Mouse (Mus musculus) gastrocnemius, adult 18-20 months (tissue): ENCODE data around the gene Zdhhc1. TPM values are rescaled to one million over a fixed set of nuclear protein-coding genes. Genes with fewer than 3 reads are reported as not detected.
A peak's percentile ranks its signal among the peaks of the same experiment; 100 is the strongest.

ENCODE experiments used
- DNase-seq: peaks from one replicate; pipeline ENCODE4 v3.0.0; 2021; ENCODE audit warnings: low spot score
- total RNA-seq, 2 experiments: library from RNA; stranded (reverse); gene quantifications; 2 replicates each; pipeline ENCODE4 v1.2.3; 2021

Gene Zdhhc1
- total RNA-seq, 2 experiments from 2014 or later: 10.3 to 11.6 TPM

GRCm38 (mm10) chr8:105481013-105481412 is 15.7 kb downstream of the Zdhhc1 start:
- DNase-seq: no peak

- DNase-seq: no peak
Observed at GRCm38 (mm10) chr8:105477792-105478191, 18.9 kb downstream of the Zdhhc1 start.

- DNase-seq: peak; percentile 65
Observed at GRCm38 (mm10) chr8:105476628-105477413, 19.9 kb downstream of the Zdhhc1 start.

GRCm38 (mm10) chr8:105476161-105476560 is 20.5 kb downstream of the Zdhhc1 start:
- DNase-seq: no peak

GRCm38 (mm10) chr8:105475742-105476141 is 21.0 kb downstream of the Zdhhc1 start:
- no peak for DNase-seq

GRCm38 (mm10) chr8:105475254-105475653 is 21.4 kb downstream of the Zdhhc1 start:
- peak; percentile 69 for DNase-seq

GRCm38 (mm10) chr8:105474680-105475079 is 22.0 kb downstream of the Zdhhc1 start:
- DNase-seq: no peak

GRCm38 (mm10) chr8:105473816-105474606 is 22.7 kb downstream of the Zdhhc1 start:
- peak; percentile 68 for DNase-seq

- no peak for DNase-seq
Observed at GRCm38 (mm10) chr8:105472983-105473382, 23.7 kb downstream of the Zdhhc1 start.

GRCm38 (mm10) chr8:105472414-105472932 is 24.2 kb downstream of the Zdhhc1 start:
- DNase-seq: no peak

- DNase-seq: peak; percentile 98
Observed at GRCm38 (mm10) chr8:105471314-105472015, 25.2 kb downstream of the Zdhhc1 start, which contains the start of gene Tppp3. Gene Tppp3, minus strand, starts transcription at chr8:105471526.

GRCm38 (mm10) chr8:105470681-105471313 is 25.9 kb downstream of the Zdhhc1 start:
- no peak for DNase-seq

GRCm38 (mm10) chr8:105470262-105470661 is 26.4 kb downstream of the Zdhhc1 start:
- no peak for DNase-seq

- DNase-seq: no peak
Observed at GRCm38 (mm10) chr8:105469816-105470215, 26.9 kb downstream of the Zdhhc1 start.

GRCm38 (mm10) chr8:105469041-105469695 is 27.5 kb downstream of the Zdhhc1 start:
- peak; percentile 72 for DNase-seq

- DNase-seq: no peak
Observed at GRCm38 (mm10) chr8:105468002-105468720, 28.5 kb downstream of the Zdhhc1 start.

GRCm38 (mm10) chr8:105467396-105467985 is 29.2 kb downstream of the Zdhhc1 start:
- no peak for DNase-seq

- DNase-seq: no peak
Observed at GRCm38 (mm10) chr8:105466700-105467291, 29.9 kb downstream of the Zdhhc1 start.

GRCm38 (mm10) chr8:105466246-105466645 is 30.5 kb downstream of the Zdhhc1 start:
- DNase-seq: no peak
